Mouse (Mus musculus) forebrain, embryonic 13.5 days (tissue): ENCODE data around the gene Cdip1. TPM values are rescaled to one million over a fixed set of nuclear protein-coding genes. Genes with fewer than 3 reads are reported as not detected.
"Not testable (repeated sequence)": the region's sequence is repeated elsewhere in the genome, so short reads cannot be mapped to it uniquely, and the experiment has no call there.

ENCODE experiments used
- ATAC-seq: fragments of 200-750 bp; cut with Nextera tagmentation; 2 replicates; pipeline ENCODE4 v1.8.0; 2017
- H3K27ac ChIP-seq: fragments of 300-500 bp; sonication (generic); 2 replicates; pipeline ENCODE4 v1.5.1; 2015; ENCODE audit warnings: inconsistent platforms, mild to moderate bottlenecking, moderate library complexity
- H3K27me3 ChIP-seq: fragments of 300-500 bp; sonication (generic); 2 replicates; pipeline ENCODE4 v1.6.1; 2015; ENCODE audit warnings: mild to moderate bottlenecking, inconsistent platforms
- H3K36me3 ChIP-seq: fragments of 300-500 bp; sonication (generic); 2 replicates; pipeline ENCODE4 v1.6.1; 2015; ENCODE audit warnings: mild to moderate bottlenecking, inconsistent platforms; ENCODE audit not compliant: poor library complexity, severe bottlenecking
- H3K4me1 ChIP-seq: fragments of 300-500 bp; sonication (generic); 2 replicates; pipeline ENCODE4 v1.6.1; 2015; ENCODE audit warnings: inconsistent platforms
- H3K4me2 ChIP-seq: fragments of 300-500 bp; sonication (generic); 2 replicates; pipeline ENCODE4 v1.6.1; 2015; ENCODE audit warnings: inconsistent platforms, mild to moderate bottlenecking, moderate library complexity
- H3K4me3 ChIP-seq: fragments of 300-500 bp; sonication (generic); 2 replicates; pipeline ENCODE4 v1.5.1; 2015; ENCODE audit warnings: mild to moderate bottlenecking, inconsistent platforms
- H3K9ac ChIP-seq: fragments of 300-500 bp; sonication (generic); 2 replicates; pipeline ENCODE4 v1.6.1; 2015; ENCODE audit warnings: mild to moderate bottlenecking, inconsistent platforms
- H3K9me3 ChIP-seq: fragments of 300-500 bp; sonication (generic); replicated peaks from 2 replicates; pipeline ENCODE4 v1.6.1; 2016; ENCODE audit warnings: inconsistent platforms
- WGBS: fragments of 180-500 bp; shearing (Covaris S2); methylation state at CpG from one replicate; pipeline ENCODE4 v1.1.7; 2015; 5-methylcytosine and 5-hydroxymethylcytosine counted together
- polyA plus RNA-seq: library from polyadenylated mRNA; unstranded; fragments of >200 nt; fragmentation: Nextera tagmentation; extraction: Ambion mirVana; gene quantifications from 2 replicates; pipeline ENCODE4 v1.2.1, GENCODE M21; 2015

Cdip1 gene
- polyA plus RNA-seq, 1 experiment from 2014 or later, result 92.2 TPM

GRCm38 (mm10) chr16:4765852-4766251, 24.2 kb downstream of the Cdip1 start:
- 89% methylated on average over 2 of the region's 2 CpGs for WGBS

GRCm38 (mm10) chr16:4763276-4763675, 26.8 kb downstream of the Cdip1 start:
- Histone ChIP-seq H3K4me3 (no peak overlapping the region), H3K4me2 (no peak overlapping the region), H3K9ac (no peak overlapping the region), H3K9me3 (no peaks in the 10 kb centered on the region), H3K4me1 (no peaks in the 10 kb centered on the region), H3K36me3 (peaks cover 48% of the 10 kb centered on the region), H3K27ac (no peak overlapping the region), H3K27me3 (no peaks in the 10 kb centered on the region)
- 41% methylated on average over 2 of the region's 2 CpGs for WGBS
- ATAC-seq, result no peak

More at GRCm38 (mm10) chr16:4765852-4766251, 24.2 kb downstream of the Cdip1 start:
- Histone ChIP-seq H3K4me2 (no peak overlapping the region), H3K36me3 (peaks cover 74% of the 10 kb centered on the region), H3K4me1 (no peaks in the 10 kb centered on the region), H3K9ac (no peak overlapping the region), H3K9me3 (no peaks in the 10 kb centered on the region), H3K27me3 (no peaks in the 10 kb centered on the region), H3K4me3 (no peak overlapping the region), H3K27ac (no peak overlapping the region)
- ATAC-seq, result no peak

GRCm38 (mm10) chr16:4762437-4762836, 27.7 kb downstream of the Cdip1 start:
- Histone ChIP-seq H3K9me3 (no peaks in the 10 kb centered on the region), H3K4me2 (no peak overlapping the region), H3K4me1 (peaks cover 1% of the 10 kb centered on the region; the same call in 1 of the 2 replicates), H3K36me3 (peaks cover 40% of the 10 kb centered on the region), H3K9ac (no peak overlapping the region), H3K27me3 (no peaks in the 10 kb centered on the region), H3K4me3 (no peak overlapping the region), H3K27ac (no peak overlapping the region)
- ATAC-seq, result no peak
- WGBS, result 89% methylated on average over 4 of the region's 4 CpGs

- H3K36me3 ChIP-seq, H3K27me3 ChIP-seq, H3K4me1 ChIP-seq, H3K9me3 ChIP-seq: not testable (repeated sequence)
- peak overlapping the region; percentile 40 for H3K4me3 ChIP-seq
- WGBS, result 6% methylated on average over 33 of the region's 42 CpGs
- peak; percentile 90 for ATAC-seq
- peak overlapping the region; percentile 60 for H3K27ac ChIP-seq
- H3K4me2 ChIP-seq, result peak overlapping the region; percentile 48
- H3K9ac ChIP-seq, result peak overlapping the region; percentile 53; the same call in 1 of the 2 replicates
Observed at GRCm38 (mm10) chr16:4756660-4757335, 33.3 kb downstream of the Cdip1 start.

GRCm38 (mm10) chr16:4754045-4754444, 36.0 kb downstream of the Cdip1 start:
- Histone ChIP-seq H3K36me3 (0 out of 2 replicates have a peak, but pooled peaks cover 4% of the 10 kb centered on the region), H3K9me3 (no peaks in the 10 kb centered on the region), H3K27ac (no peak overlapping the region), H3K9ac (no peak overlapping the region), H3K4me3 (no peak overlapping the region), H3K27me3 (no peaks in the 10 kb centered on the region), H3K4me1 (peaks cover 6% of the 10 kb centered on the region; the same call in 1 of the 2 replicates), H3K4me2 (no peak overlapping the region)
- WGBS, result 88% methylated on average over 3 of the region's 3 CpGs
- ATAC-seq, result no peak

- ATAC-seq, result no peak
- H3K36me3 ChIP-seq, result 0 out of 2 replicates have a peak, but pooled peaks cover 4% of the 10 kb centered on the region
- H3K4me2 ChIP-seq, result no peak overlapping the region
- peaks cover 1% of the 10 kb centered on the region; the same call in 1 of the 2 replicates for H3K4me1 ChIP-seq
- H3K27ac ChIP-seq, result no peak overlapping the region
- H3K4me3 ChIP-seq, result no peak overlapping the region
- no peak overlapping the region for H3K9ac ChIP-seq
- H3K9me3 ChIP-seq, result no peaks in the 10 kb centered on the region
- WGBS, result 89% methylated on average over 3 of the region's 3 CpGs
- no peaks in the 10 kb centered on the region for H3K27me3 ChIP-seq
Observed at GRCm38 (mm10) chr16:4752155-4752554, 37.9 kb downstream of the Cdip1 start.

- Histone ChIP-seq H3K27me3 (no peaks in the 10 kb centered on the region), H3K4me3 (no peak overlapping the region), H3K4me1 (no peaks in the 10 kb centered on the region), H3K9ac (no peak overlapping the region), H3K36me3 (0 out of 2 replicates have a peak, but pooled peaks cover 7% of the 10 kb centered on the region), H3K9me3 (no peaks in the 10 kb centered on the region; the same call in 1 of the 2 replicates), H3K4me2 (no peak overlapping the region), H3K27ac (no peak overlapping the region)
- ATAC-seq, result no peak
- 100% methylated on average over 1 of the region's 1 CpGs for WGBS
Observed at GRCm38 (mm10) chr16:4742186-4742585, 47.9 kb downstream of the Cdip1 start.

GRCm38 (mm10) chr16:4739994-4740393, 50.1 kb downstream of the Cdip1 start:
- ATAC-seq, result no peak
- Histone ChIP-seq H3K36me3 (0 out of 2 replicates have a peak, but pooled peaks cover 7% of the 10 kb centered on the region), H3K27me3 (no peaks in the 10 kb centered on the region), H3K4me2 (no peak overlapping the region), H3K27ac (no peak overlapping the region), H3K9me3 (no peaks in the 10 kb centered on the region; the same call in 1 of the 2 replicates), H3K4me3 (no peak overlapping the region), H3K9ac (no peak overlapping the region), H3K4me1 (no peaks in the 10 kb centered on the region)
- 92% methylated on average over 2 of the region's 2 CpGs for WGBS

- Histone ChIP-seq H3K4me2 (no peak overlapping the region), H3K9me3 (no peaks in the 10 kb centered on the region), H3K36me3 (no peaks in the 10 kb centered on the region), H3K4me1 (no peaks in the 10 kb centered on the region), H3K9ac (no peak overlapping the region), H3K27ac (no peak overlapping the region), H3K4me3 (no peak overlapping the region), H3K27me3 (no peaks in the 10 kb centered on the region)
- 87% methylated on average over 2 of the region's 2 CpGs for WGBS
- ATAC-seq, result no peak
Observed at GRCm38 (mm10) chr16:4736262-4736661, 53.8 kb downstream of the Cdip1 start.

- WGBS, result 70% methylated on average over 3 of the region's 3 CpGs
- ATAC-seq, result no peak
Observed at GRCm38 (mm10) chr16:4730776-4731358, 59.2 kb downstream of the Cdip1 start.

GRCm38 (mm10) chr16:4727963-4728362, 62.1 kb downstream of the Cdip1 start:
- 91% methylated on average over 1 of the region's 1 CpGs for WGBS
- Histone ChIP-seq H3K4me1 (peaks cover 13% of the 10 kb centered on the region), H3K9me3 (no peaks in the 10 kb centered on the region), H3K4me3 (no peak overlapping the region), H3K27ac (no peak overlapping the region), H3K4me2 (no peak overlapping the region), H3K27me3 (no peaks in the 10 kb centered on the region), H3K36me3 (no peaks in the 10 kb centered on the region), H3K9ac (no peak overlapping the region)
- ATAC-seq, result no peak

More at GRCm38 (mm10) chr16:4730776-4731358, 59.2 kb downstream of the Cdip1 start:
- Histone ChIP-seq H3K36me3 (no peaks in the 10 kb centered on the region), H3K27me3 (no peaks in the 10 kb centered on the region), H3K4me3 (no peak overlapping the region), H3K4me1 (peaks cover 13% of the 10 kb centered on the region), H3K4me2 (no peak overlapping the region), H3K27ac (no peak overlapping the region), H3K9ac (no peak overlapping the region), H3K9me3 (no peaks in the 10 kb centered on the region)

- Histone ChIP-seq H3K27me3 (no peaks in the 10 kb centered on the region), H3K4me2 (peak overlapping the region; percentile 87), H3K4me3 (peak overlapping the region; percentile 70; the same call in 1 of the 2 replicates), H3K9me3 (no peaks in the 10 kb centered on the region), H3K4me1 (peaks cover 13% of the 10 kb centered on the region), H3K9ac (no peak overlapping the region), H3K27ac (no peak overlapping the region), H3K36me3 (no peaks in the 10 kb centered on the region)
- WGBS, result 95% methylated on average over 1 of the region's 1 CpGs
- no peak for ATAC-seq
Observed at GRCm38 (mm10) chr16:4727526-4727925, 62.6 kb downstream of the Cdip1 start.
